Mouse (Mus musculus): ENCODE measurements around the gene Klrb1a.
"Not testable (repeated sequence)": the region's sequence is repeated elsewhere in the genome, so short reads cannot be mapped to it uniquely, and the experiment has no call there.

Gene Klrb1a

DNA sequence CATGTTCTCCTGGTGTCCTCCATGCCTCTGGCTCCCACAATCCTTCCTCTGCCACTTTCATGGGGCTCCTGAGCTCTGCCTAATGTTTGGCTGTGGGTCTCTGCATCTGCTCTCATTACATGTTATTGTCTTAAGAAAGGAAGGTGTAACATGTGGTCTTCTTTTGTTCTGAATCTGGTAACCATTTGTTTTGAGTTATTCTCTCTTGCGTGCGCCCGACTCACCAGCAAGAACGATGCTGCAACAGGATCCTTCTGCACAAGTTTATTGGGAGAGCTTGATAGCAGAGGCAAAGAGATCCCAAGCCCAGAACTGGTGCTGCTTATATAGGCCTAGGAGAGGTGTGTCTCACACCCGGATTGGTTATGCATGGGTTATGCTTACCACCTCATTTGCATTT is at the start of gene Klrb1a:
Klrb1a (minus strand) TSS at position 101 of the 400 bp plus-strand sequence.
- in situ Hi-C loops (cut with MboI): not testable (repeated sequence)

DNA sequence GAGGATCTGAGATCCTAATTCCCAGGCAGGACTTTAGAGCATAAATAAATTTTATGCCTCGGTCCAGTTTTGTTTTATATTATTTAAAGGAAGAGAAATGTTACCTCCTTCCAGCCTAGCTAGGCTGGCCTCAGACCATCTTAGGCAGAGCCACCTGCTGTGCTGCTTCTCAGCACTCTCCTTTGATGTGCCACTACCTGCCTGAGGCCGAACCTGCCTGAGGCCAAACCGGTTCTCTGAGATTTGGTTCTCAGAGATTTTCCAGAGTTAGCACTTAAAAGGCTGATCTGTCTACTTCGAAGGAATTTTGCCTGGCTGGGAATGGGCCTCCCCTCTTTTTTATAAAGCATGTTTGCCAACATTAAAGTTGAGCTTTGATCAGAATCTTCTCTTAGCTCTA is 46.6 kb upstream of the Klrb1a start:
- in situ Hi-C loops (cut with MboI): no loop called here

DNA sequence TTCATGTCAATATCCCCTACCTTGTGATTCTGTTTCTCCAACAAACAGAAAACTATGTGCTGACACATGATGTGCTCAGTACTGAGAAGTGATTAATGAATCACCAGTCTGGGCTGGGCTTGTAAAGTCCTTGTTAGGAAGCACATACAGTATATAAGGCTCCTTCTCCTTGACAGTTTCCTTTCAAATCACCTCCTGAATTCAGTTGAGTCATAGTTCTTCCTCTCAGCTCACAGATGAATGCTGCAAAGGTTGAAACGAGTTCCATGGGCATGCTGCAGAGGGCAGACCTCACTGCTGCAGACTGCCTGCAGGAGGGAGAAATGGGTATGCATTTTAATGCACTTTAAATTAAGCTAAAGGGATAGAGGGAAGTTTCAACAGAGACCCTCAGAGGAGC is 38.9 kb upstream of the Klrb1a start, which contains the start of gene Clec2h:
Clec2h (plus strand) TSS at position 180 of the 400 bp plus-strand sequence.
- in situ Hi-C loops (cut with MboI): no loop called here

DNA sequence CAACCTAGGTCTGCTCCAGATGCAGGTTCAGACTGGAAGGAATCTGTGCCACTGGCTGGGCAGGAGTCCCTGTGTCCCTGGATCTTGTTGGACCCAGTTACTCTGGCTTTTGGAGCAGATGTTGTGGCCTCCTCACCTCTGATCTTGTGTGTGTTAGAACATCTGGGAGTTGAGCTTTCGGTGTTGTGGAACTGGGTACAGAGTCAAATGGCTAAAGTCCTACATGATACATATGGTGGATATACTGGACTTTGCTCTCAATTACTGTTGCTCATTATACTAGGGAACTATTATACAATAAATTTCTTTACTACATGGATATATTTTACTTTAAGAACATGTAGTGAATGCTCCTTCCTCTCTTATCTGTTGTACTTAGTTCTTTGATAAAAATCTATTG is 37.9 kb upstream of the Klrb1a start:
- in situ Hi-C loops (cut with MboI): no loop called here

DNA sequence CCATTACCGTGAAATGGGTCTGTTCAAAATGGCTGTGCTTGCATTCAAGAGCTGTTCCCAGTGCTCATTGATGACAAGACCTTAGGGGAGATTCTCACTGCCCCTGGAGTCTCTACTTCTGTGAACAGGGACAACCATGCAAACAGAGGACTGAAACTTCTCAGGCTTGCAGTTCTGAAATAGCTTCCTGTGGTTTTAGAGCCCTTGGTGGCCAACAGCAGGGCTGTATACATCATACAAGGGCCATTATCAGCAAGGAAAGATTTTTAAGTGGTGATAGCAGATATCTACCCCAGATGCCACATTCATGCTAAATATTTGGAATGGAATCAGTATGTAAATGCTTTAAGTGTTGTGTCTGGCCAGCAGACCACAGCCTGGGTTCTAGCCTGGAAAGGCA is 29.6 kb upstream of the Klrb1a start:
- in situ Hi-C loops (cut with MboI): no loop called here

DNA sequence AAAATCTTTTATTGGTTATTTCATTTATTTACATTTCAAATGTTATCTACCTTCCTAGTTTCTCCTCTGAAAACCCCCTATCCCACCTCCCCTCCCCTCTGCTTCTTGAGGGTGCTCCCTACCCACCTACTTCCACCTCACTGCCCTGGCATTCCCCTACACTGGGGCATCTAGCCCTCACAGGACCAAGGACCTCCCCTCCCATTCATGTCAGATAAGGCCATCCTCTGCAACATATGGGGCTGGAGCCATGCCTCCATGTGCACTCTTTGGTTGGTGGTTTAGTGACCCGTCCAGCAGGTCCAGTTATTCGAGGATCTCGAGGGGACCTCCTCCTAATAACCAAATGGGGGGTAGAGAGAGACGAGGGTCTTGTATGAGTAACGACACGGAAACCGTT is 27.5 kb upstream of the Klrb1a start:
- in situ Hi-C loops (cut with MboI): not testable (repeated sequence)

DNA sequence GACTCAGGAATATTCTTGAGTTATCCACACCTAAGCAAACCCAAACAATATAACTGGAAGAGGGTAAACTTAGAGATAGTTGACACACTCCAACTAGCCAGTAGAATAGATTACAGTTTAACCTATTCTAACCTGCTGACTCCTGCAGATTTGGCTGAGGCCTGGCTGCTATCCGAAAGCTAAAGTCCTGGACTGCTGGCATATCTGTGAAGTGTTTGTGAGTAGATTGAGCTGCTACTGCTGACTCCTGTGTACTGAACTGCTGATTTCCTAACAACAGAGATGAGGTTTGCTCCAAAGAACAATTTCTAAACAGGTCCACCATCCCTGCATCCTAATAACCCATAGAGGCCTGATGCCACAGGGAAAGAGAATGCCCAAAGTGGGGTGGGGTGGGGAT is 26.9 kb upstream of the Klrb1a start:
- in situ Hi-C loops (cut with MboI): no loop called here

DNA sequence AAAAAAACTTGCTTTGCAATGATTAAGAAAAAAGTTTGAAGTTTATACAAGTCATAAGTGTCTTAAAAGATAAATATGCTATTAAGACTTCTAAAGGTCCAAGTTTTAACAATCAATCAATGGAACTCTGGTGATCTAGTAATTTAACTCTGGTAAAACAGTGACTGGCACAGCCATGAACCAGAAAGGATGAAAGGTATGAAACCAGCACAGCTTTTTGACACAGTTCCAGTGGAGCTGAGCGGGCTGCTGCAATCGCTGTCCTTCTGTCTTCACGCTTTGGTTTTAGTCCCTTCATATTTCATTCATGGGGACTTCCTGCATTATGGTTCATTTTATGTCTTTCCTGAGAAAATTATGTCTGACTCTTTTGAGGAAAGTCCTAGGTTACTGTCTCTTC is 26.3 kb upstream of the Klrb1a start:
- in situ Hi-C loops (cut with MboI): no loop called here

DNA sequence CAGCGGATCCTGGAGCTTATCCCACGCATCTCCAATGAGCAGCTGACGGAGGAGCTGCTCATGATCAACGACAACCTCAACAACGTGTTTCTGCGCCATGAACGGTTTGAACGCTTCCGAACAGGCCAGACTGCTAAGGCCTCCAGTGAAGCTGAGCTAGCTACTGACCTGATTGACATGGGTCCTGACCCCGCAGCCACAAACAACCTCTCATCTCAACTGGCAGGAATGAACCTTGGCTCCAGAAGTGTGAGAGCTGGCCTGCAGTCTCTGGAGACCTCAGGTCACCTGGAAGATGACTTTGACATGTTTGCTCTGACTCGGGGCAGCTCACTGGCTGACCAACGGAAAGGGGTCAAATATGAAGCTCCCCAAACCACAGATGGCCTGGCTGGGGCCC is 22.4 kb upstream of the Klrb1a start:
- in situ Hi-C loops (cut with MboI): not testable (repeated sequence)

DNA sequence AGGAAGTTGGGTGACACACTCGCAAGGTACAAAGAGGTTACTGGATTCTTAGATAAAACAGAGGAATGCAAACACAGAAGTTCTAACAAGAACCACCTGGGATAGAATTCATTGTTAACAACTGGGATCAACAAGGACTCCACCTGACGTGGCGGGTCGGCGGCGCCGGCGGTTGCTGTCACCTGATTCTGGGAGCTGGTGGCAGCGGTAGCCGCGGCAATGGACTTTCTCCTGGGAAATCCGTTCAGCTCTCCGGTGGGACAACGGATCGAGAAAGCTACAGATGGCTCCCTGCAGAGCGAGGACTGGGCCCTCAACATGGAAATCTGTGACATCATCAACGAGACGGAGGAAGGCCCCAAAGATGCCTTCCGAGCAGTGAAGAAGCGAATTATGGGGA is 21.4 kb upstream of the Klrb1a start:
- in situ Hi-C loops (cut with MboI): not testable (repeated sequence)

DNA sequence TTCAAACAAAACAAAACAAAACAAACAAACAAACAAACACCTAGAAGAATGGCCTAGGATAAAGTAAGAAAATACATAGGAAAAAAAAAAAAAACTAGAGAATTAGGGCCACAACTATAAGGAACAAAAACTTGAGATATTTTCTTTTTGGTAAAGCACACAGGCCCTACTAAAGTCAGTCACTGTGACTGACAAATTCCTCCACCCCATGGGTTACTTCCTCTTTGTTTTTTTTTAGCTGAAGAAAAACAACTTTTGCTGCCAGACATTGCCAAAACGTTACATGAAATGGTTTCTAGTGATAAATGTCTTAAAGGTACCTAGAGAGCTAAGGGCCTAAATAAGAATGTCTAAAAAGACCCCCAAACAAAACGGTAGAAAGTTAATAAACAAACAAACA is 20.7 kb upstream of the Klrb1a start:
- in situ Hi-C loops (cut with MboI): no loop called here

DNA sequence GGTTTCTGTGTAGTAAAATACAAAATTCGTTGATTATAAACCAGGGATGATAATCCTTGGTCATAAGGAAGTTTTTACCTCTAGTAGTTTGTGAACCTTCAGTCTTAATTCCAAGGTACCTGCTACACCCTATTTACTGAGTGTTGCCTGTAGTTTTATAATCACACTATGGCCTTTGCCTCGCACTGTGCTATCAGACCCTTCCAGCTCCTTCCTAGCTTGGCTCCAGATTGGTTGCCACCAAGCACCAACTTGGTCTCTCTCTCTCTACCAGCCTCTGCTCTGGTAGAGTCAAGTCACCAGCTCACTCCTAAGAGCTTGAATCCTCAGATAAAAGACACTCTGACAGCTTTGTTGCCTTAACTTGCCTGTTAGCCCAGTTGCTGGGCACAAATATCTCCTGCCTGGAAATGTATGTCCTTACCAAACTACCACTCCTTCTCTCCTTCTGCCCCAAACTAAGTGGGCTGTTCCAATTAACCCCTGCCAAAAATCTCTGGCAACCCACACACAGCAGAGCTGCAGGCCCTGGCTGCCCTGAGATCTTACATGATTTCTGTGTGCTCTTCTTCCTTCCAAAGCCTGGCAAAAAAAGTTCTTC is 17.9 kb upstream of the Klrb1a start:
- in situ Hi-C loops (cut with MboI): no loop called here

DNA sequence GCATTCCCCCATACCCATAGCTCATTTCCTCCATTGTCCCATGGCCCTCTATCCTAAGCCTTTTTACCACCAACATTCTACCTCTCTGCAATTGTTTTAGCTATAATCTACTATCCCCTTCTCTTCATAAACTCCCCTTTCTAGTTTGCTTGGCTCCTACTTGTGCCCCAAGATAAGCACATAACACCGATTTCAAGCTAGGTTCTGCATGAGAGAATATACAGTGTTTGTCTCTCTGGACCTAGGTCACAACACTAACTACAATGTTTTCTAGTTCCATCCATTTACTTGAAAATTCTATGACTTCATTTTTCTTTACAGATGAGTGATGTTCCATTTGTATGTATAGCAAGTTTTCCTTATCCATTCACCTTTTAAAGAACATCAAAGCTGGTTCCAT is 17.3 kb upstream of the Klrb1a start:
- in situ Hi-C loops (cut with MboI): no loop called here

DNA sequence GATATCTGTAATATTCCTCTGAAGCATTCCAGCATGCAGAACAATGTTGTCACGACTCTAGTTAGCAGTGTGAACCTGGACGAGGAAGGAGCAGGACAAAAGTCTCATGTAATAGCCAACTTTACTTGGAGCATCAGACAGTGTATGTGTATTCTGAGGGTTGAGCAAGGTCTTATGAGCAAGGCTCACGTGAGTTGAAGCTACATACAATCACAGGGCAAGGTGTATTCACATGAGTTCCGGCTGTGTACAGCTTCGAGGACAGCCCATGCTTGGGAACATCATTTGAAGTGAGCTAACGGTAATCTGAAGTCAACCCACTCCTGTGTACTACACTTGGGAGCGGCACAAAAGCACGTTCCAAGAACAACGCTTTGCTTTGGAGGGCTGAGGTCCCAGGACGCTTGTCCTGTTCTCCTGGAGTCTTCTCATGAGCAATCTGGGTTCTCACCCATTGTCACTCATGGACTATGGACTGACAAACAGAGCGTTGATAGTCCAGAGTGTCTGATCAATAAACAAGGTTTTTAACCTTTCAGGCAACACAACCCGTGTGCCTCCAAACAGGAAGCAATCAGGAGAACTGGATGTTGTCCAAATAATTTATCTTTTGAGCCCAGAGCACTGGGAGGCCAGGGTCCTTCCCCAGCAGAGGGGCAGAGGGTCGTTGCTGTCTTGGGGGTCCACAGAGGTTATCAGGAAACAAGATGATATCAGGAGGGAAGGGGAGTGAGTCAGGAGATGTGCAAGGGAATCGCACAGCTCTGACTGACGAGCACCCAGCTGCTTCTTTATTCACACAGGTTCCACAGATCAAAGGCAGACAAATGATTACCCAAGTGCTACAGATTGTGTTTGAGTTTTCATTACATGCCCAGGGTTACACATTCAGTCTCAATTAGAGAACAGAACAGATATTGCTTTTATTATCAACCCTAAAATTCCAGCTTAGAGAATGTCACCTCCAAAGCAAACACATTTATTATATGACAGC is 7.9 kb upstream of the Klrb1a start:
- in situ Hi-C loops (cut with MboI): not testable (repeated sequence)

DNA sequence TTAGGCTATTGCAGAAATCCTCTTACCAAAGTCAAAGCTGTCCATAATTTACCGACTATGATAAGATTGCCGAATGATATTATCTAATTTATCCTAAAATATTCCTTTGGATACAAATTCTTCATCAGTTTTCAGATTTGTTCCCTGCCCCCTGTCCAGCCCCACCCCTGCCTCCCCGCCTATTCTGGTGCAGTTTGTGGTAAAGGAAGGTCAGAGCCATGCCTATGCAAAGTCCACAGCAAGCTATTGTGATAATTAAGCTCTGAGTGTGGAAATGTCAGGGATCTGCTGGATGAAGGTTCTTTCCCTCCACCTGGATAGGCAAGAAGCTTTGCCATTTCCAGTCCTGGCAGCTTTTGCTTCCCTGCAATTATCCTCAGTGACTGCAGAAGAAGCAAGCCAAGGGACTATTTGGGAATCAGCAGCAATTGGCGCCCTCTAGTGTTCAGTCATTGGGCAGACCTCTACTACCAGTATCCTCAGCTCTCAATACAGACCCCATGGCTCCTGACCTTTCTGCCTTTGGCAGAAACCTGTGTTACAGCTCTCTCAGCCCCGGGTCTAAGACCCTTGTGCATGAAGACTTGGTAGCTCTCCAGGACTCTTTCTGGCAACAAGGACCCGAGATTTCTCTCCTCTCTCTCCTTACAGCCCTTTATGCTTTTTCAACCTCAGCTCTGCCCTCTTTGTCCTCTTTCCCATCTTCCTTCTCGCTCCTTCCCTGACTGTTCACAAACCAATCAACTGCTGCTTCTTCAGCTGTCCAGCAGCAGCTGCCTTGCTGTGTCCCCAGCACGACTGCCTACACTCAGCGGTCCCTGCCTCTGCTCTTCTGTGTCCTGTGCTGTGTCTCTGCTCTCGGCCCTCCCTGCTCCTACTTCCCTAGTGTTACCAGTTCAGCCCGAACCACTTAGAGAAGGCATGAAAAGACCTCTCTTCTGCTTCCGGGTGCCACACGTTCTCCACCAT is 6.7 kb upstream of the Klrb1a start:
- in situ Hi-C loops (cut with MboI): not testable (repeated sequence)

DNA sequence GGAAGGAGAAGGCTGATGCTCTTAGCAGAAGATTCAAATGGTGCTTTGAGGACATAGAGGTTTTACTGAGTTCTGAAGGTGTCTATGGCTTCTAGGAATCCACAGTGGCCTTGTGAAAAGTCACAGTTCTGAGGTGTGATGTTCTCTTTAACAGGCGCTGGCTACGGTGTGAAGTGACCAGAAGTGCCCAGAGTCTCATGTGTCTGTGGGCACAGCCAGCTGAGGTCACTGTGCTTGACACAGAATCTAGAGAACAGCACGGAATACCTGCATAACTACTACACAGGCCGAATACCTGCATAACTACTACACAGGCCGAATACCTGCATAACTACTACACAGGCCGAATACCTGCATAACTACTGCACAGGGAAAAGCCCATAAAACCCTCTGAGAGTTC is 1.9 kb upstream of the Klrb1a start:
- in situ Hi-C loops (cut with MboI): not testable (repeated sequence)

DNA sequence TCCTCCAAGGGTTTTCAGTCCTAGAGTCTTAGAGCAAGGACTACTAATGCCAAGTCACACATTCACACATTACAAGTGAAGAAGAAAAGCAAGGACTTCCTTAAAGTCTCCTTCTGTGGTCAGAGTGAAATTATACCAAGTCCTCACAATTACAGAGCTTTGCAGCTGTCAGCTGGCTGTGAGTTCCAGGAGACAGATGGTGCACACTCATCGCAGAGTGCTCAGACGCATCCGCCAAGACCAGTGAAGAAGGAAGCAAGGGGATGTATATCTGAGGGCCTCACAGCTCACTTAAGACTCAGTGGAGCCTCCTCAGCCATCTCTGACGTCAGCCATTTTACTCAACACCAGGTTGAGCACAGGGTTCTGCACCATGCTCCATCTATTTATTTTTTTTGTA is 1.1 kb upstream of the Klrb1a start:
- in situ Hi-C loops (cut with MboI): no loop called here

DNA sequence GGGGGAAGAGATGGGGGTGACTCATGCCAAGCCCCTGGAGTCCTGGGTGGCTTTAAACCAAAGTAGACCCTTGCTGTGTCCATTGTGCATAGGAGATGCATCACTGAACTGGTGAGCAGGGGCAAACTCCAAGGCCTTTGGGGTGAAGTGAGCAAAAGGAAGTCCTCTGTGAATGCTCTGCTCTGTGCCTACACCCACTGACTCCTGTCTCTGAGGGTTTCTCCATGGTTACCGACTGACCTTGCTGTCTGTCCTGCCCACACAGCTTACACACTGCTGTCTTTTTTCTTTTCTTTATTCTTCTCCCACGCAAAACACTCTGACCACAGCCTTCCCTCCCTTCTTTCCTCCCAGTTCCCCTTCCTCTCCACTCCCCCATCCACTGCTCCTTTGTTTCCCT is 600 bp downstream of the Klrb1a start:
- in situ Hi-C loops (cut with MboI): no loop called here

DNA sequence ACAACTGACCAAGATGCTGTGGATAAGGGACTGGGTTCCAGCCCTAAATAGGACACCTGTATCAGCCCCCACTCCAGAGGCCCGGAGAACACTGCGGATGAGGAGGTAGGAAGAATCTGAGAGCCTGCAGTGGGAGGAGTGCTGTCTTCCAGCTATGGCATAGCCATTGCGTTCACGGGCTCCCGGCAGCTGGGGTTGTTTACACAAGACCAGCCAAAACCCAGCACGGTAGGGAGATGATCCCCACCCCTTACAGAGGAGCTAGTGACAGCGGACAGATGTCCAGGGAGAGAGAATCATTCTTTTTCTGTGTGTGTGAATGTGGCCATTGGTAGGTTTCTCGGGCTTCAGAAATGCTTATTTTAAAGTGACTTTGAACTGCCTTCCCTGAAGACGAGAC is 17.0 kb downstream of the Klrb1a start:
- in situ Hi-C loops (cut with MboI): loop anchor here (10.0 kb wide), 1 partner anchor 238 kb away; no protein-coding TSS in a partner anchor

DNA sequence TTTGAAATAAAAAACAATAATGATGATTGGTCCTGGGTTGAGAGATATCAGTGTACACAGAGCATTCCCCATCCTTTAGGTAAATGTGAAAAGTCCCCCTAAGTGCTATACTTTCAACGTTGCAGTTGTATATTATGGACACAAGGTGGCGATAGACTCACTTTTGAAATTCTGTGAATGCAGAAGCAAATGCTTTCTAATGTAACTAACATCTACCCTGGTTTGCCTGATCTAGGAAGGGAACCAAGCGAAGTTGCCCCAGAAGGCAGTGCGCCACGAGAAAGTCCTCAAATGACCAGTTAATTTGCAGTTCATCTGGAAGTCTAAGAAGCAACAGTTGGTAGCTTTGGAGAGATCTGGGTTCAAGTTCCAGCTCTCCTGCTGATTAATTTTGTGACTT is 18.8 kb downstream of the Klrb1a start:
- in situ Hi-C loops (cut with MboI): loop anchor here (5.0 to 10.0 kb wide), 2 partner anchors 148 to 240 kb away; no protein-coding TSS in a partner anchor

DNA sequence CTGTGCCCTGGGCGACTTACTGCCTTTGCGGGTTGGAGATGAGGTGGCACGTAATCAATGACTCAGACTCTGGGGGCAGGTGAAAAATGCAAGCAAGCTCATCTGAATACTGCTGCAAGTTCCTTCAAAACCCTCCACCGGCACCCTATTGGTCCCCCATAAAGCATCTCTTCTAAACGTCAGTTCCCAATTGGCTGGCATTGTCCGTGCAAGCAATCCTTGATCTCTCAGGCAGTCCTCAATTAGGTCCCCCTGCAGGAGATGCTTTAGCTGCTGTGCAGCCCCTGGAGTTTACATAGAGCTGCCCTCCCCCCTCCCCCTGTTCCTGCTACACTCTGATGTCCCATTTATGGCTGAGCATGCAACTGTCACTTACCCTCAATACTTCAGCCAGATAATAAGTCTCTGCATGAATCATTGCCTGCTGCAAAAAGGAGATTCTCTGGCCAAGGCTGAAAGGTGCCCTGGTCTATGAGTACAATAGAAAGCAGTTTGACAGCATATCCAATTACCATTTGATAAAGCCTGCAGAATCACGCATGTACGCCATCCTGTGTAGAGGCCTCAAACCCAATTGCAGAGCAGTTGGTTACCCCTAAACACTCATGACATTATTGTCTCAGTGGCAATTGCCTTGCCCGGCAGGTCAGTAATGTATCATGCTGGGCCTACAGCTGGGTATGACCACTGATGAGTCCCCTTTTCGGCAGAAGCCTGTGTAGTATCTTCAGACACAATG is 20.7 kb downstream of the Klrb1a start:
- in situ Hi-C loops (cut with MboI): loop anchor here (5.0 to 10.0 kb wide), 2 partner anchors 150 to 242 kb away; no protein-coding TSS in a partner anchor

Measured in mature B cell (primary cell).